Mouse (Mus musculus): ENCODE measurements around the gene Ccdc116. TPM values are rescaled to one million over a fixed set of nuclear protein-coding genes. Genes with fewer than 3 reads are reported as not detected.
"Not testable (repeated sequence)": the region's sequence is repeated elsewhere in the genome, so short reads cannot be mapped to it uniquely, and the experiment has no call there.

The Ccdc116 gene
- polyA plus RNA-seq (2015; fragmentation: Nextera tagmentation; extraction: Ambion mirVana) = 1.9 and 2.3 TPM in 2 replicates

- H3K4me1 ChIP-seq (replicated peaks) = peaks cover 17% of the 10 kb centered on the region
- H3K27ac ChIP-seq = peak within 1 kb of the TSS; percentile 75
- under 1% methylated on average over 34 of the region's 34 CpGs for WGBS
- H3K9ac ChIP-seq = peak within 1 kb of the TSS; percentile 57
- ATAC-seq = peak; percentile 79
- H3K27me3 ChIP-seq (replicated peaks) = no peaks in the 10 kb centered on the region
- H3K9me3 ChIP-seq = no peaks in the 10 kb centered on the region
- H3K36me3 ChIP-seq = no peaks in the 10 kb centered on the region
- H3K4me3 ChIP-seq (replicated peaks) = peak within 1 kb of the TSS; percentile 64
- peak within 1 kb of the TSS; percentile 94 for H3K4me2 ChIP-seq (replicated peaks)
Measured at GRCm38 (mm10) chr16:17146772-17147235, at the start of gene Ccdc116. Gene Ccdc116, minus strand, starts transcription at chr16:17147229.

- H3K4me2 ChIP-seq (replicated peaks) = no peak overlapping the region
- H3K36me3 ChIP-seq = no peaks in the 10 kb centered on the region
- no peaks in the 10 kb centered on the region for H3K27me3 ChIP-seq (replicated peaks)
- no peak overlapping the region for H3K4me3 ChIP-seq (replicated peaks)
- ATAC-seq = no peak
- H3K9me3 ChIP-seq = no peaks in the 10 kb centered on the region
- H3K27ac ChIP-seq = no peak overlapping the region
- WGBS = 94% methylated on average over 4 of the region's 4 CpGs
- no peaks in the 10 kb centered on the region for H3K4me1 ChIP-seq (replicated peaks)
- no peak overlapping the region for H3K9ac ChIP-seq
Measured at GRCm38 (mm10) chr16:17193823-17194222, 46.8 kb upstream of the Ccdc116 start.

- H3K27ac ChIP-seq = no peak overlapping the region
- ATAC-seq = no peak
- H3K4me1 ChIP-seq (replicated peaks) = 0 out of 2 replicates have a peak, but pooled peaks cover 2% of the 10 kb centered on the region
- H3K27me3 ChIP-seq (replicated peaks) = no peaks in the 10 kb centered on the region
- no peak overlapping the region for H3K4me2 ChIP-seq (replicated peaks)
- H3K9me3 ChIP-seq = no peaks in the 10 kb centered on the region
- no peak overlapping the region for H3K9ac ChIP-seq
- H3K36me3 ChIP-seq = no peaks in the 10 kb centered on the region
- no peak overlapping the region for H3K4me3 ChIP-seq (replicated peaks)
Measured at GRCm38 (mm10) chr16:17185475-17185874, 38.4 kb upstream of the Ccdc116 start.

- no peak overlapping the region for H3K27ac ChIP-seq
- H3K27me3 ChIP-seq (replicated peaks) = no peaks in the 10 kb centered on the region
- WGBS = 82% methylated on average over 3 of the region's 3 CpGs
- no peaks in the 10 kb centered on the region; the same call in 1 of the 2 replicates for H3K36me3 ChIP-seq
- 0 out of 2 replicates have a peak, but pooled peaks cover 2% of the 10 kb centered on the region for H3K4me1 ChIP-seq (replicated peaks)
- H3K9me3 ChIP-seq = no peaks in the 10 kb centered on the region
- H3K4me3 ChIP-seq (replicated peaks) = no peak overlapping the region
- ATAC-seq = no peak
- no peak overlapping the region for H3K9ac ChIP-seq
- no peak overlapping the region for H3K4me2 ChIP-seq (replicated peaks)
Measured at GRCm38 (mm10) chr16:17183003-17183402, 36.0 kb upstream of the Ccdc116 start.

- ATAC-seq = no peak
- Histone ChIP-seq H3K4me2 (replicated peaks) (no peak overlapping the region), H3K27ac (no peak overlapping the region), H3K36me3 (no peaks in the 10 kb centered on the region; the same call in 1 of the 2 replicates), H3K4me1 (replicated peaks) (0 out of 2 replicates have a peak, but pooled peaks cover 2% of the 10 kb centered on the region), H3K4me3 (replicated peaks) (no peak overlapping the region), H3K9ac (no peak overlapping the region), H3K27me3 (replicated peaks) (no peaks in the 10 kb centered on the region), H3K9me3 (no peaks in the 10 kb centered on the region)
- 70% methylated on average over 2 of the region's 2 CpGs for WGBS
Measured at GRCm38 (mm10) chr16:17182136-17182535, 35.1 kb upstream of the Ccdc116 start.

- peaks cover 5% of the 10 kb centered on the region; the same call in 1 of the 2 replicates for H3K4me1 ChIP-seq (replicated peaks)
- H3K36me3 ChIP-seq = no peaks in the 10 kb centered on the region; the same call in 1 of the 2 replicates
- H3K27ac ChIP-seq = no peak overlapping the region
- H3K4me3 ChIP-seq (replicated peaks) = no peak overlapping the region
- H3K4me2 ChIP-seq (replicated peaks) = no peak overlapping the region
- 80% methylated on average over 4 of the region's 4 CpGs for WGBS
- H3K27me3 ChIP-seq (replicated peaks) = no peaks in the 10 kb centered on the region
- H3K9me3 ChIP-seq = no peaks in the 10 kb centered on the region
- ATAC-seq = no peak
- H3K9ac ChIP-seq = no peak overlapping the region
Measured at GRCm38 (mm10) chr16:17181382-17181781, 34.4 kb upstream of the Ccdc116 start.

- H3K9ac ChIP-seq = no peak overlapping the region
- H3K4me3 ChIP-seq (replicated peaks) = no peak overlapping the region
- H3K36me3 ChIP-seq = no peaks in the 10 kb centered on the region; the same call in 1 of the 2 replicates
- no peak overlapping the region for H3K4me2 ChIP-seq (replicated peaks)
- 90% methylated on average over 3 of the region's 3 CpGs for WGBS
- no peak for ATAC-seq
- H3K9me3 ChIP-seq = no peaks in the 10 kb centered on the region
- no peak overlapping the region for H3K27ac ChIP-seq
- H3K27me3 ChIP-seq (replicated peaks) = no peaks in the 10 kb centered on the region
- H3K4me1 ChIP-seq (replicated peaks) = peaks cover 9% of the 10 kb centered on the region; the same call in 1 of the 2 replicates
Measured at GRCm38 (mm10) chr16:17179706-17180105, 32.7 kb upstream of the Ccdc116 start.

- 100% methylated on average over 1 of the region's 1 CpGs for WGBS
- no peak overlapping the region for H3K27ac ChIP-seq
- ATAC-seq = no peak
- H3K4me1 ChIP-seq (replicated peaks) = peaks cover 9% of the 10 kb centered on the region; the same call in 1 of the 2 replicates
- H3K27me3 ChIP-seq (replicated peaks) = no peaks in the 10 kb centered on the region
- H3K4me3 ChIP-seq (replicated peaks) = no peak overlapping the region
- no peak overlapping the region for H3K9ac ChIP-seq
- no peaks in the 10 kb centered on the region for H3K9me3 ChIP-seq
- H3K36me3 ChIP-seq = peaks cover 4% of the 10 kb centered on the region; the same call in 1 of the 2 replicates
- no peak overlapping the region for H3K4me2 ChIP-seq (replicated peaks)
Measured at GRCm38 (mm10) chr16:17177623-17178170, 30.7 kb upstream of the Ccdc116 start.

- whole genome bisulfite sequencing = 71% methylated on average over 2 of the region's 2 CpGs
- Histone ChIP-seq H3K9me3 (no peaks in the 10 kb centered on the region), H3K36me3 (peaks cover 7% of the 10 kb centered on the region; the same call in 1 of the 2 replicates), H3K4me1 (replicated peaks) (peaks cover 8% of the 10 kb centered on the region; the same call in 1 of the 2 replicates), H3K4me3 (replicated peaks) (no peak overlapping the region), H3K9ac (no peak overlapping the region), H3K4me2 (replicated peaks) (no peak overlapping the region), H3K27ac (no peak overlapping the region), H3K27me3 (replicated peaks) (no peaks in the 10 kb centered on the region)
- peak; percentile 84 for ATAC-seq
Measured at GRCm38 (mm10) chr16:17175765-17176164, 28.7 kb upstream of the Ccdc116 start.

GRCm38 (mm10) chr16:17168049-17168448 lies 21.0 kb upstream of the Ccdc116 start:
- Histone ChIP-seq H3K9ac (no peak overlapping the region), H3K4me3 (replicated peaks) (no peak overlapping the region), H3K4me1 (replicated peaks) (no peaks in the 10 kb centered on the region), H3K27ac (no peak overlapping the region), H3K9me3 (no peaks in the 10 kb centered on the region), H3K4me2 (replicated peaks) (no peak overlapping the region), H3K27me3 (replicated peaks) (no peaks in the 10 kb centered on the region), H3K36me3 (peaks cover 18% of the 10 kb centered on the region)
- no peak for ATAC-seq
- WGBS = 79% methylated on average over 5 of the region's 5 CpGs

GRCm38 (mm10) chr16:17167179-17167578 lies 20.1 kb upstream of the Ccdc116 start:
- Histone ChIP-seq H3K27me3 (replicated peaks) (no peaks in the 10 kb centered on the region), H3K9me3 (no peaks in the 10 kb centered on the region), H3K4me3 (replicated peaks) (no peak overlapping the region), H3K4me2 (replicated peaks) (no peak overlapping the region), H3K36me3 (peaks cover 12% of the 10 kb centered on the region), H3K27ac (peak overlapping the region; percentile 49; the same call in 1 of the 2 replicates), H3K9ac (no peak overlapping the region), H3K4me1 (replicated peaks) (no peaks in the 10 kb centered on the region)
- ATAC-seq = peak; percentile 71

GRCm38 (mm10) chr16:17165478-17165877 lies 18.4 kb upstream of the Ccdc116 start:
- not testable (repeated sequence) for H3K4me3 ChIP-seq (replicated peaks); H3K27me3 ChIP-seq (replicated peaks); H3K9ac ChIP-seq; H3K9me3 ChIP-seq; H3K4me1 ChIP-seq (replicated peaks); H3K4me2 ChIP-seq (replicated peaks)
- H3K36me3 ChIP-seq = peaks cover 12% of the 10 kb centered on the region
- 0 out of 2 replicates have a peak overlapping the region, but pooled peaks have one; percentile 33 for H3K27ac ChIP-seq
- ATAC-seq = peak; percentile 84
- WGBS = 68% methylated on average over 1 of the region's 1 CpGs

GRCm38 (mm10) chr16:17154346-17154745 lies 7.3 kb upstream of the Ccdc116 start:
- peaks cover 18% of the 10 kb centered on the region for H3K36me3 ChIP-seq
- 88% methylated on average over 2 of the region's 2 CpGs for WGBS

More at GRCm38 (mm10) chr16:17154346-17154745, 7.3 kb upstream of the Ccdc116 start:
- Histone ChIP-seq H3K4me2 (replicated peaks) (no peak overlapping the region), H3K9me3 (no peaks in the 10 kb centered on the region), H3K27ac (no peak overlapping the region), H3K27me3 (replicated peaks) (no peaks in the 10 kb centered on the region), H3K4me1 (replicated peaks) (no peaks in the 10 kb centered on the region), H3K4me3 (replicated peaks) (no peak overlapping the region), H3K9ac (no peak overlapping the region)
- no peak for ATAC-seq
